Mouse (Mus musculus) left cerebral cortex, postnatal 10 days (tissue): ENCODE measurements around the gene Tmed4. TPM values are rescaled to one million over a fixed set of nuclear protein-coding genes. Genes with fewer than 3 reads are reported as not detected.
"Not testable (repeated sequence)": the region's sequence is repeated elsewhere in the genome, so short reads cannot be mapped to it uniquely, and the experiment has no call there.

Source experiments
- DNase-seq, 2 experiments: peaks; one replicate each; pipeline ENCODE4 v3.0.0; 2021 to 2022; ENCODE audit warnings: low spot score in 2 of 2, mixed read lengths in 1 of 2; ENCODE audit errors: extremely low spot score in 1 of 2
- intact Hi-C: fragments of 180-260 bp; cut with DNase I; formaldehyde crosslinking; loops from one replicate; pipeline ENCODE4 v1.15.1; 2025
- total RNA-seq, 2 experiments: library from RNA; stranded (reverse); gene quantifications; 2 replicates each; pipeline ENCODE4 v1.2.3; 2021

The Tmed4 gene
- total RNA-seq, 2 experiments from 2014 or later = 65.8 to 66.0 TPM

GRCm38 (mm10) chr11:6282940-6283339, 8.3 kb upstream of the Tmed4 start:
- intact Hi-C loops = no loop called here
- no peak for DNase-seq

GRCm38 (mm10) chr11:6276466-6276865, 1.8 kb upstream of the Tmed4 start:
- no peak for DNase-seq
- intact Hi-C loops = no loop called here

GRCm38 (mm10) chr11:6275094-6275484, 419 bp upstream of the Tmed4 start:
- intact Hi-C loops = no loop called here
- no peak for DNase-seq

GRCm38 (mm10) chr11:6273607-6274006, 1.1 kb downstream of the Tmed4 start:
- DNase-seq = no peak
- intact Hi-C loops = no loop called here

- DNase-seq = peak; percentile 94
- intact Hi-C loops = loop anchor here (5.0 kb wide), 1 partner anchor 290 kb away; no protein-coding TSS in a partner anchor
These were observed 7.1 kb downstream of the Tmed4 start, which contains the start of gene Ddx56 for GRCm38 (mm10) chr11:6267320-6268254. Ddx56 (minus strand) TSS chr11:6267772.

GRCm38 (mm10) chr11:6266621-6267020, 8.0 kb downstream of the Tmed4 start:
- no peak for DNase-seq
- intact Hi-C loops = loop anchor here (5.0 kb wide), 1 partner anchor 289 kb away; no protein-coding TSS in a partner anchor

DNA sequence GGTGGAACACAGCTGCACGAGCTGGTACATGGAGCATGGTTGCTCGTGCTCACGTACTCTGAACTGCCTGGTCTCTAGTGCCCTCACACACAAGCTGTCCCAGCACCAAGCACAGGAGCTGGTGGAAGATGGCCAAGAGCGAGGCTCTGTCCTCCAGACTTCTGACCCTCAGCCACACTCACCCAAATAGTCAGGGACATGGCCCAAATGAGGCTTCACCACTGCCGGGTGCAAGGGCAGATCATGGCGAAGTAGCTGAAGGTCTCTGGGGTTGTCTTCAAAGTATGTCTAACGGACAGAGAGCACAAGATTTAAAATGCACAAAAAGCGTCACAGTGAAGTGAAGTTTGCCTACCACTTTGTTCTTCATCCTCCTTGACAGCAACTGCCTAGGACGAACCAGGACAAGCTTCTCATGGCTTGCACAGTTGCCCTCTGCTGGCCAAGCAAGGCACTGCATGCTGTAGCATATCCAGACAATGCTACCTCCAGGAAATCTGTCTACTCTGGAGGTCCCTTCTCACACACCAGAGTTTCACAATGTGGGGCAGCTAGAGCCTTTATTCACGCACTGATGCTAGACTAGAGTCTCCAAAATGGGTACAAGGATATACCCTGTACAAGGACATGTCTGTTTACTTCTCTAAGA, 13.1 kb downstream of the Tmed4 start:
- DNase-seq = peak; percentile 56 to 72
- intact Hi-C loops = loop anchor here (5.0 kb wide), 1 partner anchor 59 kb away; the partner anchor contains the start of genes A730071L15Rik and Nudcd3

DNA sequence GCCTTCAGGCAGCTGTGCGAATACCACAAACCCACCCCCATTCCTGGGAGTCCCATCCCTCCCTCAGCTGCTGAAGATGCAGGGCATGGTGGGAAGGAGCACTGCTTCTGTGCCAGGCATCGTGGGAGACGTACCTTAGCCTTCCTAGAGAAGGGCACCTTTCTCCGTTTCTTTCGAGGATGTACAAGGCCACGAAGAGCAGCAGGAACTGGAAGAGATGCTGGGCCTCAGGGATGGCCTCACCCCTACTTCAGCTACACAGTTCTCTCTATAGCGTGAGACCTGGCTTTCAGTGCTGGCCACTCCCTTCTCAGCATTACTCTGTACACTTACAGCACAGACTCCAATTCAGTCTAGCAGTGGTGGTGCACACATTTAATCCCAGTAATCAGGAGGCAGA, 15.3 kb downstream of the Tmed4 start:
- intact Hi-C loops = no loop called here
- no peak for DNase-seq

DNA sequence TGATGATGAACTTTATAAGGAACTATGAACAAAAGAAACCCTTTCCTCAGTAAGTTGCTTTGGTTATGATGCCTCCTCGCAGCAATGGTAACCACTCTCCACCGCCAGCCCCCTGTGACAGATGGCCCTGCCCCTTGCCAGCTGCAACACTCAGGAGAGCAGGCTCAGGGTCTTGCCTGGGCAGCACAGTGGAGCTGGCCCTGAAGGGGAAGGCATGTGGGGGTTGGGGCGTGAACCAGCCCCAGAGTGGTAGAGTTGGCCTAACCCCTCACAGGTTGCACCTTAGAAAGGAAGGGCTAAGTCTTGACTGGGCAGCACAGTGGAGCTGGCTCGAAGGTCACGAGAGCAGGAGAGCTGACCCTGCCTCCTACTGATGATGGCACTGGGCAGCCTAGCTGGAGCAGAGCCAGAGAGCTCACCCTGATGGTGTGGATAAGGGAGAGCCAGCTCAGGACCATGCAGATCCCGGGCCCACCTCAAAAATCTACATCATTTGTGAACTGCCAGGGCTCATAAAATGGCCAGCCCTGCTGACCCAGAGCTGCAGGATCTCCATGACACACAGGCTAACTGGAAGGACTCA, 18.1 kb downstream of the Tmed4 start:
- intact Hi-C loops = no loop called here
- no peak for DNase-seq

GRCm38 (mm10) chr11:6254602-6255001, 20.1 kb downstream of the Tmed4 start:
- intact Hi-C loops, DNase-seq: not testable (repeated sequence)

DNA sequence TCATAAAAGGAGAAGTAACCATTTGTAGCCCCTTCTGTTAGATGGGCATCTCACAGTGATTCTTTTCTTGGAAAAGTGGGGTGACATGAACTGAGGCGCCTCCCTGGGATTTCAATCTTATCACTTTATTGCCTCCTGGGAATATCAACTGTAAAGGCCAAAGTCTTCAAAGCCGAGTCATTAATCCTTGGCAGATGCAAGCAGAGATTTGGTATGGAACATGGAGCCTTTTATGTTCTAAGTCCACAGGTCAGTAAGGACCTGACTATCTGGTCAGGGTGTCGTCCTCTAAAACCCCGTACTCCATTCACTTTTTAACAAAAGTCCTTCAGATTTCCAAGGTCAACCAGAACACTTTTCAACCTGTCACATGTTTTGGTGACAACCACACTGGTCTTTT, 21.8 kb downstream of the Tmed4 start:
- DNase-seq = no peak
- intact Hi-C loops = no loop called here

DNA sequence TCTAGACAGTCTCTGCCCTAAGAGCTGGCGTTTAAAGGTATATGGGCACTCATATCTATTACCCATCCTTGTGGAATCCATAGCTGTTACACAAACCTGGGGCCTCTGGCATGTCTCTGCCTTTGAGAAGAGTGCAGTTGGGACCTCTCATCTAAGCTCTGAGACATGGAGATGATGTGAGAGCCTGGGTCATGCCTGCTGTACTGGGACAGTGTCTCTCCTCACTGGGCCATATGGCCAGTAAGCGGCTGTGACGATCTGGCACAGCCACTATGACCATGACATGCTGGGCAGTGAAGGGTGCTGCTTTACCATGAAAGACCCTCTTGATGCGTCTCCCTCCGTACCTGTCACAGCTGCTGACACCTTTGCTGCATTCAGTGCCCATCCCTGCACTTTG, 22.4 kb downstream of the Tmed4 start:
- intact Hi-C loops = no loop called here

DNA sequence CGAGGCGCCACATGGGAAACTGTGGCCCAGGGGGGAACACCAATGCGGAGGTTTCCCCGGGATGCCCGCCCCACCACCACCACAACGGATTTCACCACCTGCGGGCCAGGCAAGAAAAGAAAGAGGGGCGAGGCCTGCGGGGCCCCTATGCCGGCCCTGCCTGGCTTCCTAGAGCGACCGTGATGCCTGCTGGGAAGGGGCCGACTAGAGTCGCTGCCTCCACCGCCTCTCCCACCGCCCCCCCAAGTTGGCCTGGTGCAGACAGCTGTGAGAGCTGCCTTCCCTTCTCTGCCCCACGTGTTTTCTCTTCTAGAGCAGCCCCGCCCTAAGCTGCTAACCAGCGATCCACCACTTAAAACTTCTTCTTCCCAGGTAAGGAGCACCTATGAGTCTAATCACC, 30.0 kb downstream of the Tmed4 start:
- DNase-seq = no peak
- intact Hi-C loops = no loop called here

More for the DNA sequence above, 22.4 kb downstream of the Tmed4 start:
- no peak for DNase-seq

DNA sequence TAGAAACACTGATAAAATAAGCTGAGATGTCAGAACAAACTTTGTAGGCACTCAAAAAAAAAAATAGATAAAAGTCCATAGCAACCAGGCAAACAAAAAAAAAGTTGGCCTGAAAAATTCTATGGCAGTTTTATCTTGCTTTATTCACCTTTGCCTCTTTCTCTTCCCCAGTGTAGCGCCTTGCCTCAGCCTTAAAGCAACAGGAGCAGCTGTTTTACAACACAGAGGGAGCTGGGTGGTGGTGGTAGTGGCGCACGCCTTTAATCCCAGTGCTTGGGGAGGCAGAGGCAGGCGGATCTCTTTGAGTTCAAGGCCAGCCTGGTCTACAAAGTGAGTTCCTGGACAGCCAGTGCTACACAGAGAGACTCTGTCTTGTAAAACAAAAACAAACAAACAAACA, 41.6 kb downstream of the Tmed4 start:
- DNase-seq = no peak
- intact Hi-C loops = no loop called here

GRCm38 (mm10) chr11:6230012-6230411, 44.7 kb downstream of the Tmed4 start, which contains the start of gene Npc1l1:
Npc1l1 (minus strand) TSS chr11:6230143.
- no peak for DNase-seq
- intact Hi-C loops = no loop called here

GRCm38 (mm10) chr11:6224541-6225229, 50.0 kb downstream of the Tmed4 start:
- intact Hi-C loops = no loop called here
- DNase-seq = no peak

- intact Hi-C loops = no loop called here
- DNase-seq = no peak
These were observed 52.5 kb downstream of the Tmed4 start for GRCm38 (mm10) chr11:6222187-6222586.
